ENCODE assay signal across 8 mouse cellular contexts in genomic region chr1:34460061-34460441, GRCm38 (mm10). TPM values are rescaled to one million over a fixed set of nuclear protein-coding genes. Genes with fewer than 3 reads are reported as not detected.
A peak's percentile ranks its signal among the peaks of the same experiment; 100 is the strongest.
DNase-seq lines count a peak whose midpoint lies in the region; ATAC-seq and TF ChIP-seq lines count a peak whose summit lies in the region.

No protein-coding gene starts in this region.

- TF ChIP-seq POLR2A in cerebellum, adult 2 months (IDR thresholded peaks at IDR 0.05; ENCODE audit: borderline replicate concordance, insufficient read depth, low read length), result no peak

- WGBS in cerebellum, adult 2 months, result 4% methylated on average over 15 of the region's 15 CpGs
- WGBS in forebrain, embryonic 14.5 days, result 2% methylated on average over 15 of the region's 15 CpGs
- 1% methylated on average over 15 of the region's 15 CpGs for WGBS in limb, embryonic 13.5 days
- 3% methylated on average over 15 of the region's 15 CpGs for WGBS in midbrain, embryonic 14.5 days

- H3K27me3 ChIP-seq in cerebellum, adult 2 months (ENCODE audit: control insufficient read depth, insufficient read depth, low read length), result no peaks in the 10 kb centered on the region
- peaks cover 7% of the 10 kb centered on the region for H3K27me3 ChIP-seq in C2C12 (ENCODE audit: control insufficient read depth, insufficient read depth, insufficient read length)
- peaks cover 29% of the 10 kb centered on the region for H3K27me3 ChIP-seq in forebrain, embryonic 14.5 days (replicated peaks; ENCODE audit: control insufficient read depth, insufficient read depth, low read length)
- peaks cover 52% of the 10 kb centered on the region for H3K27me3 ChIP-seq in limb, embryonic 13.5 days
- H3K27me3 ChIP-seq in midbrain, embryonic 14.5 days (ENCODE audit: control insufficient read depth, insufficient read depth, low read length), result peaks cover 24% of the 10 kb centered on the region

- H3K36me3 ChIP-seq in C2C12 (ENCODE audit: control insufficient read depth, insufficient read depth), result no peaks in the 10 kb centered on the region
- no peaks in the 10 kb centered on the region for H3K36me3 ChIP-seq in forebrain, embryonic 14.5 days (ENCODE audit: control insufficient read depth, insufficient read depth, low read length)
- no peaks in the 10 kb centered on the region for H3K36me3 ChIP-seq in limb, embryonic 13.5 days
- H3K36me3 ChIP-seq in midbrain, embryonic 14.5 days (ENCODE audit: control insufficient read depth, insufficient read depth, low read length), result no peaks in the 10 kb centered on the region

- TF ChIP-seq CTCF in cerebellum, adult 2 months (IDR thresholded peaks at IDR 0.05; ENCODE audit: borderline replicate concordance, insufficient read depth, low read depth, low read length), result no peak
- no peak for TF ChIP-seq CTCF in C2C12 (IDR thresholded peaks at IDR 0.05; ENCODE audit: control insufficient read depth, insufficient read depth, insufficient read length)

- H3K27ac ChIP-seq in cerebellum, adult 2 months (ENCODE audit: insufficient read depth, low read length), result peak overlapping the region; percentile 64
- no peak overlapping the region for H3K27ac ChIP-seq in forebrain, embryonic 14.5 days (ENCODE audit: low read depth, low read length)
- H3K27ac ChIP-seq in limb, embryonic 13.5 days, result no peak overlapping the region
- H3K27ac ChIP-seq in midbrain, embryonic 14.5 days (replicated peaks; ENCODE audit: low read depth, low read length), result no peak overlapping the region

- H3K79me3 ChIP-seq in C2C12 (ENCODE audit: low read depth), result no peaks in the 10 kb centered on the region

- H3ac ChIP-seq in C2C12 (ENCODE audit: control insufficient read depth, insufficient read length, low read depth), result peak overlapping the region; percentile 28

- no peaks in the 10 kb centered on the region for H3K4me1 ChIP-seq in cerebellum, adult 2 months (ENCODE audit: control insufficient read depth, insufficient read depth, low read length)
- 0 out of 2 replicates have a peak, but pooled peaks cover 4% of the 10 kb centered on the region for H3K4me1 ChIP-seq in forebrain, embryonic 14.5 days (ENCODE audit: control insufficient read depth, insufficient read depth, low read length)
- peaks cover 10% of the 10 kb centered on the region for H3K4me1 ChIP-seq in limb, embryonic 13.5 days
- peaks cover 3% of the 10 kb centered on the region; the same call in 1 of the 2 replicates for H3K4me1 ChIP-seq in midbrain, embryonic 14.5 days (ENCODE audit: control insufficient read depth, insufficient read depth, low read length)

- no peaks in the 10 kb centered on the region for H3K79me2 ChIP-seq in C2C12 (ENCODE audit: control insufficient read depth, insufficient read depth)

- ATAC-seq in forebrain, embryonic 14.5 days, result no peak
- no peak; the same call in 1 of the 2 replicates for ATAC-seq in limb, embryonic 13.5 days (ENCODE audit: low FRiP score, low read depth)
- 0 out of 2 replicates have a peak, but pooled peaks have one; percentile 36 for ATAC-seq in midbrain, embryonic 14.5 days (ENCODE audit: low FRiP score, low TSS enrichment)

- no peaks in the 10 kb centered on the region for H3K9me3 ChIP-seq in forebrain, embryonic 14.5 days (replicated peaks; ENCODE audit: control insufficient read depth, low read length)
- no peaks in the 10 kb centered on the region for H3K9me3 ChIP-seq in limb, embryonic 13.5 days
- no peaks in the 10 kb centered on the region for H3K9me3 ChIP-seq in midbrain, embryonic 14.5 days (ENCODE audit: control insufficient read depth, low read length)

- peak overlapping the region; percentile 60 for H3K9ac ChIP-seq in forebrain, embryonic 14.5 days (ENCODE audit: low read length)
- peak overlapping the region; percentile 62 for H3K9ac ChIP-seq in limb, embryonic 13.5 days
- peak overlapping the region; percentile 34; the same call in 1 of the 2 replicates for H3K9ac ChIP-seq in midbrain, embryonic 14.5 days (replicated peaks; ENCODE audit: low read length)

- peak overlapping the region; percentile 89 for H3K4me2 ChIP-seq in forebrain, embryonic 14.5 days (ENCODE audit: low read length)
- peak overlapping the region; percentile 79 for H3K4me2 ChIP-seq in limb, embryonic 13.5 days (replicated peaks)
- peak overlapping the region; percentile 91 for H3K4me2 ChIP-seq in midbrain, embryonic 14.5 days (ENCODE audit: low read length)

- H3K4me3 ChIP-seq in cerebellum, adult 2 months (replicated peaks; ENCODE audit: insufficient read depth, low read depth, low read length), result peak overlapping the region; percentile 96
- no peak overlapping the region for H3K4me3 ChIP-seq in C2C12 (ENCODE audit: insufficient read depth, poor library complexity, severe bottlenecking)
- peak overlapping the region; percentile 50 for H3K4me3 ChIP-seq in forebrain, embryonic 14.5 days (ENCODE audit: low read depth, low read length)
- H3K4me3 ChIP-seq in limb, embryonic 13.5 days, result peak overlapping the region; percentile 60
- H3K4me3 ChIP-seq in midbrain, embryonic 14.5 days (replicated peaks; ENCODE audit: low read depth, low read length), result peak overlapping the region; percentile 52

- DNase-seq in cerebellum, adult 2 months, result no peak
- no peak for DNase-seq in cerebellum, postnatal 14 days
- DNase-seq in forebrain, embryonic 14.5 days (ENCODE audit: low spot score), result no peak
- no peak for DNase-seq in midbrain, embryonic 14.5 days
- DNase-seq in layer of hippocampus, postnatal 36 days, result no peak
- no peak for DNase-seq in gastrocnemius, postnatal 25 days

TF ChIP-seq in C2C12, 6 proteins besides CTCF, POLR2A, EP300 and RAD21:
- no peak for TF ChIP-seq MAX (IDR thresholded peaks at IDR 0.05)

RNA-seq across cellular contexts. Expression of gene Ptpn18, which starts 0.5 kb away (rescaled TPM):
- 4.7 and 5.4 TPM in 2 replicates for polyA plus RNA-seq in cerebellum, adult 2 months (2012; rRNA removed)
- not detected for polyA plus RNA-seq in C2C12 (2012; fragmentation: generic; extraction: Trizol)
- polyA plus RNA-seq in forebrain, embryonic 14.5 days (2014; fragmentation: Nextera tagmentation; extraction: Ambion mirVana), result 7.1 TPM in 2 replicates
- 12.5 and 19.3 TPM in 2 replicates for polyA plus RNA-seq in limb, embryonic 13.5 days (2015; fragmentation: Nextera tagmentation; extraction: Ambion mirVana)
- 3.0 and 4.0 TPM in 2 replicates for polyA plus RNA-seq in midbrain, embryonic 14.5 days (2014; fragmentation: Nextera tagmentation; extraction: Ambion mirVana)
- total RNA-seq in layer of hippocampus, postnatal 36 days (2021), result 1 to 10 TPM; 5.0 to 5.7 TPM
- 1 to 10 TPM; 2.1 to 2.3 TPM for total RNA-seq in gastrocnemius, postnatal 25 days (2021)

RNA-seq across cellular contexts. Expression of gene Imp4, which starts 20.4 kb away (rescaled TPM):
- 31.8 and 32.1 TPM in 2 replicates for polyA plus RNA-seq in cerebellum, adult 2 months (2012; rRNA removed)
- polyA plus RNA-seq in C2C12 (2012; fragmentation: generic; extraction: Trizol), result 70.5 TPM
- 68.5 and 69.1 TPM in 2 replicates for polyA plus RNA-seq in forebrain, embryonic 14.5 days (2014; fragmentation: Nextera tagmentation; extraction: Ambion mirVana)
- polyA plus RNA-seq in limb, embryonic 13.5 days (2015; fragmentation: Nextera tagmentation; extraction: Ambion mirVana), result 74.9 and 81.3 TPM in 2 replicates
- polyA plus RNA-seq in midbrain, embryonic 14.5 days (2014; fragmentation: Nextera tagmentation; extraction: Ambion mirVana), result 52.3 and 61.1 TPM in 2 replicates
- 10 to 100 TPM; 32.8 to 36.6 TPM for total RNA-seq in layer of hippocampus, postnatal 36 days (2021)
- total RNA-seq in gastrocnemius, postnatal 25 days (2021), result 10 to 100 TPM; 12.6 to 14.4 TPM

RNA-seq across cellular contexts. Expression of gene Ccdc115, which starts 20.6 kb away (rescaled TPM):
- 30.5 and 31.5 TPM in 2 replicates for polyA plus RNA-seq in cerebellum, adult 2 months (2012; rRNA removed)
- 18.8 TPM for polyA plus RNA-seq in C2C12 (2012; fragmentation: generic; extraction: Trizol)
- polyA plus RNA-seq in forebrain, embryonic 14.5 days (2014; fragmentation: Nextera tagmentation; extraction: Ambion mirVana), result 69.8 and 70.3 TPM in 2 replicates
- polyA plus RNA-seq in limb, embryonic 13.5 days (2015; fragmentation: Nextera tagmentation; extraction: Ambion mirVana), result 50.7 and 51.5 TPM in 2 replicates
- polyA plus RNA-seq in midbrain, embryonic 14.5 days (2014; fragmentation: Nextera tagmentation; extraction: Ambion mirVana), result 65.5 and 67.2 TPM in 2 replicates
- total RNA-seq in layer of hippocampus, postnatal 36 days (2021), result 10 to 100 TPM; 17.5 to 19.3 TPM
- total RNA-seq in gastrocnemius, postnatal 25 days (2021), result 10 to 100 TPM; 10.2 to 10.8 TPM

RNA-seq across cellular contexts. Expression of gene Prss39, which starts 38.2 kb away (rescaled TPM):
- polyA plus RNA-seq in cerebellum, adult 2 months (2012; rRNA removed), result not detected in 2 replicates
- polyA plus RNA-seq in C2C12 (2012; fragmentation: generic; extraction: Trizol), result not detected
- not detected in 2 replicates for polyA plus RNA-seq in forebrain, embryonic 14.5 days (2014; fragmentation: Nextera tagmentation; extraction: Ambion mirVana)
- not detected in 2 replicates for polyA plus RNA-seq in limb, embryonic 13.5 days (2015; fragmentation: Nextera tagmentation; extraction: Ambion mirVana)
- polyA plus RNA-seq in midbrain, embryonic 14.5 days (2014; fragmentation: Nextera tagmentation; extraction: Ambion mirVana), result not detected in 2 replicates
- not detected for total RNA-seq in layer of hippocampus, postnatal 36 days (2021)
- total RNA-seq in gastrocnemius, postnatal 25 days (2021), result not detected
